Mouse (Mus musculus) heart, postnatal 0 days (tissue): ENCODE measurements around the gene Slc30a3. TPM values are rescaled to one million over a fixed set of nuclear protein-coding genes. Genes with fewer than 3 reads are reported as not detected.
A peak's percentile ranks its signal among the peaks of the same experiment; 100 is the strongest.

Experiments used
- ATAC-seq: fragments of 200-750 bp; cut with Nextera tagmentation; 2 replicates; pipeline ENCODE4 v1.8.0; 2017; ENCODE audit warnings: low read depth, moderate number of reproducible peaks, moderate library complexity; ENCODE audit not compliant: insufficient read depth
- DNase-seq: peaks from one replicate; pipeline ENCODE4 v3.0.0-alpha.2; 2016; ENCODE audit warnings: low spot score
- H3K27ac ChIP-seq: fragments of 300-500 bp; sonication (generic); 2 replicates; pipeline ENCODE4 v1.5.1; 2014; ENCODE audit warnings: low read depth, mild to moderate bottlenecking
- H3K27me3 ChIP-seq: fragments of 300-500 bp; sonication (generic); 2 replicates; pipeline ENCODE4 v1.6.1; 2014; ENCODE audit warnings: low read length, mixed read lengths; ENCODE audit not compliant: control insufficient read depth, insufficient read depth
- H3K36me3 ChIP-seq: fragments of 300-500 bp; sonication (generic); replicated peaks from 2 replicates; pipeline ENCODE4 v1.6.1; 2014; ENCODE audit warnings: low read length, mixed read lengths; ENCODE audit not compliant: control insufficient read depth, insufficient read depth
- H3K4me1 ChIP-seq: fragments of 300-500 bp; sonication (generic); 2 replicates; pipeline ENCODE4 v1.6.1; 2014; ENCODE audit warnings: antibody characterized with exemption; ENCODE audit not compliant: control insufficient read depth, insufficient read depth
- H3K4me2 ChIP-seq: fragments of 300-500 bp; sonication (generic); 2 replicates; pipeline ENCODE4 v1.6.1; 2014; ENCODE audit warnings: low read depth, mild to moderate bottlenecking, low read length, moderate library complexity
- H3K4me3 ChIP-seq: fragments of 300-500 bp; sonication (generic); 2 replicates; pipeline ENCODE4 v1.5.1; 2014; ENCODE audit warnings: low read depth, low read length
- H3K9ac ChIP-seq: fragments of 300-500 bp; sonication (generic); replicated peaks from 2 replicates; pipeline ENCODE4 v1.6.1; 2014; ENCODE audit warnings: low read depth, low read length, mixed read lengths
- H3K9me3 ChIP-seq: fragments of 300-500 bp; sonication (generic); replicated peaks from 2 replicates; pipeline ENCODE4 v1.6.1; 2016; ENCODE audit warnings: low read length; ENCODE audit not compliant: control insufficient read depth
- CTCF ChIP-seq: IDR thresholded peaks from 2 replicates; pipeline ENCODE4 v1.5.1; 2016; ENCODE audit warnings: antibody characterized with exemption, control low read depth, low read depth
- EP300 ChIP-seq: IDR thresholded peaks from 2 replicates; pipeline ENCODE4 v1.6.1; 2016; ENCODE audit warnings: antibody characterized with exemption, low read depth
- WGBS: fragments of 180-500 bp; shearing (Covaris S2); extraction: QIAGEN DNeasy Blood & Tissue Kit; methylation state at CpG from one replicate; pipeline ENCODE4 v1.1.7; 2014; 5-methylcytosine and 5-hydroxymethylcytosine counted together
- polyA plus RNA-seq: library from polyadenylated mRNA; unstranded; fragments of >200 nt; fragmentation: Nextera tagmentation; extraction: Ambion mirVana; gene quantifications from 2 replicates; pipeline ENCODE4 v1.2.1, GENCODE M21; 2015
- total RNA-seq: library from RNA; depleted of rRNA; stranded (reverse); fragments of >200 nt; gene quantifications from 2 replicates; pipeline ENCODE4 v1.2.3, GENCODE M21; 2014; ENCODE audit warnings: low replicate concordance

Slc30a3 gene
- total and polyA plus RNA-seq, 2 experiments from 2014 or later = 0.08 TPM; not detected in 1

GRCm38 (mm10) chr5:31095711-31096480, 12.1 kb downstream of the Slc30a3 start:
- DNase-seq (no peak), ATAC-seq (no peak)
- Histone ChIP-seq H3K4me1 (peaks cover 22% of the 10 kb centered on the region; the same call in 1 of the 2 replicates), H3K9ac (no peak overlapping the region), H3K4me2 (peak overlapping the region; percentile 52), H3K36me3 (no peaks in the 10 kb centered on the region), H3K27me3 (peaks cover 67% of the 10 kb centered on the region), H3K9me3 (no peaks in the 10 kb centered on the region), H3K27ac (no peak overlapping the region), H3K4me3 (peak overlapping the region; percentile 44)
- TF ChIP-seq EP300 (no peak), CTCF (no peak)
- 31% methylated on average over 11 of the region's 11 CpGs for WGBS

- H3K9ac ChIP-seq = no peak overlapping the region
- peak overlapping the region; percentile 44 for H3K4me3 ChIP-seq
- H3K27ac ChIP-seq = no peak overlapping the region
- ATAC-seq (peak; percentile 80), DNase-seq (peak; percentile 76)
- TF ChIP-seq EP300 (no peak), CTCF (no peak)
- H3K9me3 ChIP-seq = no peaks in the 10 kb centered on the region
- H3K36me3 ChIP-seq = no peaks in the 10 kb centered on the region
- peaks cover 76% of the 10 kb centered on the region for H3K27me3 ChIP-seq
- under 1% methylated on average over 59 of the region's 59 CpGs for WGBS
- peak overlapping the region; percentile 52 for H3K4me2 ChIP-seq
- peaks cover 22% of the 10 kb centered on the region; the same call in 1 of the 2 replicates for H3K4me1 ChIP-seq
These were observed 13.0 kb downstream of the Slc30a3 start for GRCm38 (mm10) chr5:31094799-31095691.

GRCm38 (mm10) chr5:31094100-31094798, 13.8 kb downstream of the Slc30a3 start:
- Histone ChIP-seq H3K36me3 (no peaks in the 10 kb centered on the region), H3K4me3 (peak overlapping the region; percentile 44), H3K9me3 (no peaks in the 10 kb centered on the region), H3K27ac (no peak overlapping the region), H3K27me3 (peaks cover 82% of the 10 kb centered on the region), H3K9ac (no peak overlapping the region), H3K4me1 (peaks cover 22% of the 10 kb centered on the region; the same call in 1 of the 2 replicates), H3K4me2 (peak overlapping the region; percentile 52)
- TF ChIP-seq EP300 (no peak), CTCF (no peak)
- 3% methylated on average over 29 of the region's 29 CpGs for whole genome bisulfite sequencing
- ATAC-seq = no peak
- DNase-seq = no peak

- TF ChIP-seq CTCF = no peak
- no peak for TF ChIP-seq EP300
- no peak for DNase-seq
- Histone ChIP-seq H3K36me3 (no peaks in the 10 kb centered on the region), H3K9ac (0 out of 2 replicates have a peak overlapping the region, but pooled peaks have one; percentile 13), H3K9me3 (no peaks in the 10 kb centered on the region), H3K4me3 (peak overlapping the region; percentile 44), H3K27ac (no peak overlapping the region), H3K27me3 (peaks cover 91% of the 10 kb centered on the region), H3K4me1 (peaks cover 22% of the 10 kb centered on the region; the same call in 1 of the 2 replicates), H3K4me2 (peak overlapping the region; percentile 52)
- WGBS = 1% methylated on average over 52 of the region's 54 CpGs
- ATAC-seq = peak; percentile 22; the same call in 1 of the 2 replicates
These were observed 14.6 kb downstream of the Slc30a3 start for GRCm38 (mm10) chr5:31093151-31094041.
